Mouse (Mus musculus) CD8-positive naive resting alpha-beta T cell, adult 2 months (primary cell): ENCODE results near the gene Cebpz.

Source experiments
- DNase-seq, 2 experiments: peaks; one replicate each; pipeline ENCODE4 v3.0.0; 2022; ENCODE audit warnings: low read depth in 2 of 2, low spot score in 2 of 2

Cebpz gene

GRCm38 (mm10) chr17:78936466-78937228 is at the start of gene Cebpz, which contains the start of gene Ndufaf7:
TSS of gene Cebpz (minus strand) at chr17:78937066.
TSS of gene Ndufaf7 (plus strand) at chr17:78937136.
- DNase-seq: peak; percentile 94 to 97

- DNase-seq: no peak
These were observed 46.9 kb upstream of the Cebpz start for GRCm38 (mm10) chr17:78983736-78984135.

- DNase-seq: no peak
These were observed 46.3 kb upstream of the Cebpz start for GRCm38 (mm10) chr17:78983166-78983565.

- DNase-seq: no peak
These were observed 31.6 kb upstream of the Cebpz start for GRCm38 (mm10) chr17:78968500-78968899.

GRCm38 (mm10) chr17:78966092-78966883 is 29.4 kb upstream of the Cebpz start:
- DNase-seq: no peak

GRCm38 (mm10) chr17:78964387-78964786 is 27.5 kb upstream of the Cebpz start:
- no peak for DNase-seq

- DNase-seq: no peak
These were observed 22.6 kb upstream of the Cebpz start for GRCm38 (mm10) chr17:78959473-78959872.

- no peak for DNase-seq
These were observed 16.4 kb upstream of the Cebpz start for GRCm38 (mm10) chr17:78953240-78953639.

- DNase-seq: no peak
These were observed 15.2 kb upstream of the Cebpz start for GRCm38 (mm10) chr17:78952070-78952469.

GRCm38 (mm10) chr17:78951225-78951624 is 14.4 kb upstream of the Cebpz start:
- no peak for DNase-seq

GRCm38 (mm10) chr17:78942579-78942978 is 5.7 kb upstream of the Cebpz start:
- no peak for DNase-seq

- DNase-seq: no peak
These were observed 2.1 kb upstream of the Cebpz start for GRCm38 (mm10) chr17:78938927-78939326.

- no peak for DNase-seq
These were observed 475 bp upstream of the Cebpz start for GRCm38 (mm10) chr17:78937229-78937853.

- DNase-seq: no peak
These were observed 1.0 kb downstream of the Cebpz start for GRCm38 (mm10) chr17:78935857-78936256.

GRCm38 (mm10) chr17:78917696-78918095 is 19.2 kb downstream of the Cebpz start:
- DNase-seq: no peak

- no peak for DNase-seq
These were observed 20.0 kb downstream of the Cebpz start for GRCm38 (mm10) chr17:78916899-78917298.

GRCm38 (mm10) chr17:78916369-78916813 is 20.5 kb downstream of the Cebpz start, which contains the start of gene Cebpzos:
TSS of gene Cebpzos (plus strand) at chr17:78916500.
- DNase-seq: peak; percentile 77 to 83

GRCm38 (mm10) chr17:78915772-78916171 is 21.1 kb downstream of the Cebpz start:
- DNase-seq: no peak

GRCm38 (mm10) chr17:78913921-78914320 is 22.9 kb downstream of the Cebpz start:
- DNase-seq: no peak

GRCm38 (mm10) chr17:78912861-78913281 is 24.0 kb downstream of the Cebpz start:
- DNase-seq: no peak

- DNase-seq: no peak
These were observed 27.5 kb downstream of the Cebpz start for GRCm38 (mm10) chr17:78909374-78909773.

- no peak for DNase-seq
These were observed 30.0 kb downstream of the Cebpz start, which contains the start of gene Sult6b1 for GRCm38 (mm10) chr17:78906892-78907291. TSS of gene Sult6b1 (minus strand) at chr17:78906992.
